Mouse (Mus musculus) liver, postnatal 0 days (tissue): ENCODE measurements around the gene 1110059E24Rik. TPM values are rescaled to one million over a fixed set of nuclear protein-coding genes. Genes with fewer than 3 reads are reported as not detected.

ENCODE experiments used
- ATAC-seq: fragments of 200-750 bp; cut with Nextera tagmentation; 2 replicates; pipeline ENCODE4 v1.8.0; 2017; ENCODE audit warnings: mild to moderate bottlenecking, moderate library complexity
- DNase-seq: peaks from one replicate; pipeline ENCODE4 v3.0.0-alpha.2; 2016
- H3K27ac ChIP-seq: fragments of 300-500 bp; sonication (generic); 2 replicates; pipeline ENCODE4 v1.5.1; 2014; ENCODE audit warnings: antibody characterized with exemption, moderate library complexity, mild to moderate bottlenecking, low read depth
- H3K27me3 ChIP-seq: fragments of 300-500 bp; sonication (generic); 2 replicates; pipeline ENCODE4 v1.6.1; 2014; ENCODE audit warnings: low read length, control low read depth, mixed read lengths; ENCODE audit not compliant: insufficient read depth
- H3K36me3 ChIP-seq: fragments of 300-500 bp; sonication (generic); replicated peaks from 2 replicates; pipeline ENCODE4 v1.6.1; 2014; ENCODE audit warnings: mild to moderate bottlenecking, control low read depth, low read length, moderate library complexity, mixed read lengths; ENCODE audit not compliant: insufficient read depth
- H3K4me1 ChIP-seq: fragments of 300-500 bp; sonication (generic); 2 replicates; pipeline ENCODE4 v1.6.1; 2014; ENCODE audit warnings: antibody characterized with exemption, mild to moderate bottlenecking, control low read depth; ENCODE audit not compliant: insufficient read depth
- H3K4me2 ChIP-seq: fragments of 300-500 bp; sonication (generic); 2 replicates; pipeline ENCODE4 v1.6.1; 2014; ENCODE audit warnings: low read depth, mild to moderate bottlenecking, low read length, moderate library complexity, mixed read lengths
- H3K4me3 ChIP-seq: fragments of 300-500 bp; sonication (generic); 2 replicates; pipeline ENCODE4 v1.5.1; 2014; ENCODE audit warnings: low read depth, low read length
- H3K9ac ChIP-seq: fragments of 300-500 bp; sonication (generic); replicated peaks from 2 replicates; pipeline ENCODE4 v1.6.1; 2014; ENCODE audit warnings: mild to moderate bottlenecking, moderate library complexity
- H3K9me3 ChIP-seq: fragments of 300-500 bp; sonication (generic); 2 replicates; pipeline ENCODE4 v1.6.1; 2016; ENCODE audit warnings: mild to moderate bottlenecking, control low read depth, low read length, mixed read lengths
- CTCF ChIP-seq: sonication (generic); IDR thresholded peaks from 2 replicates; pipeline ENCODE4 v1.5.1; 2016; ENCODE audit warnings: antibody characterized with exemption, low read depth
- EP300 ChIP-seq: IDR thresholded peaks from 2 replicates; pipeline ENCODE4 v1.6.1; 2016; ENCODE audit warnings: antibody characterized with exemption, low read depth, mild to moderate bottlenecking
- WGBS: fragments of 180-500 bp; shearing (Covaris S2); extraction: QIAGEN DNeasy Blood & Tissue Kit; methylation state at CpG from one replicate; pipeline ENCODE4 v1.1.7; 2014; ENCODE audit not compliant: insufficient replicate concordance; 5-methylcytosine and 5-hydroxymethylcytosine counted together
- polyA plus RNA-seq: library from polyadenylated mRNA; unstranded; fragments of >200 nt; fragmentation: Nextera tagmentation; extraction: Ambion mirVana; gene quantifications from 2 replicates; pipeline ENCODE4 v1.2.1, GENCODE M21; 2015

Gene 1110059E24Rik
- polyA plus RNA-seq, 1 experiment from 2014 or later = 17.7 TPM

- H3K27ac ChIP-seq = no peak overlapping the region
Observed at GRCm38 (mm10) chr19:21563789-21564460, 88.9 kb downstream of the 1110059E24Rik start.

GRCm38 (mm10) chr19:21562996-21563395, 89.8 kb downstream of the 1110059E24Rik start:
- H3K27ac ChIP-seq = no peak overlapping the region
- no peak for TF ChIP-seq CTCF
- no peak for TF ChIP-seq EP300
- ATAC-seq (no peak), DNase-seq (no peak)
- H3K9ac ChIP-seq = no peak overlapping the region
- H3K27me3 ChIP-seq = no peaks in the 10 kb centered on the region
- no peak overlapping the region for H3K4me2 ChIP-seq
- no peaks in the 10 kb centered on the region for H3K36me3 ChIP-seq
- H3K4me3 ChIP-seq = no peak overlapping the region
- no peaks in the 10 kb centered on the region for H3K4me1 ChIP-seq
- WGBS = 39% methylated on average over 3 of the region's 3 CpGs
- no peaks in the 10 kb centered on the region for H3K9me3 ChIP-seq

More at GRCm38 (mm10) chr19:21563789-21564460, 88.9 kb downstream of the 1110059E24Rik start:
- WGBS = 23% methylated on average over 11 of the region's 11 CpGs
- Histone ChIP-seq H3K27me3 (no peaks in the 10 kb centered on the region), H3K36me3 (no peaks in the 10 kb centered on the region), H3K4me1 (no peaks in the 10 kb centered on the region), H3K4me3 (no peak overlapping the region), H3K9me3 (no peaks in the 10 kb centered on the region), H3K4me2 (no peak overlapping the region), H3K9ac (no peak overlapping the region)
- peak; percentile 98 for TF ChIP-seq CTCF
- TF ChIP-seq EP300 = no peak
- DNase-seq (peak; percentile 80), ATAC-seq (peak; percentile 24; the same call in 1 of the 2 replicates)

- Histone ChIP-seq H3K9ac (no peak overlapping the region), H3K4me1 (no peaks in the 10 kb centered on the region), H3K27ac (no peak overlapping the region), H3K4me3 (no peak overlapping the region), H3K4me2 (no peak overlapping the region), H3K27me3 (no peaks in the 10 kb centered on the region), H3K36me3 (no peaks in the 10 kb centered on the region), H3K9me3 (no peaks in the 10 kb centered on the region)
- no peak for ATAC-seq
- DNase-seq = no peak
- TF ChIP-seq EP300 (no peak), CTCF (no peak)
- WGBS = 65% methylated on average over 9 of the region's 9 CpGs
Observed at GRCm38 (mm10) chr19:21552801-21553200, 100.0 kb downstream of the 1110059E24Rik start.

GRCm38 (mm10) chr19:21551921-21552536, 100.7 kb downstream of the 1110059E24Rik start:
- no peak for DNase-seq
- Histone ChIP-seq H3K36me3 (no peaks in the 10 kb centered on the region), H3K4me1 (no peaks in the 10 kb centered on the region), H3K9ac (no peak overlapping the region), H3K4me3 (no peak overlapping the region), H3K27ac (no peak overlapping the region), H3K27me3 (no peaks in the 10 kb centered on the region), H3K4me2 (no peak overlapping the region), H3K9me3 (no peaks in the 10 kb centered on the region)
- no peak for TF ChIP-seq EP300
- no peak for TF ChIP-seq CTCF
- 64% methylated on average over 5 of the region's 5 CpGs for WGBS
- no peak for ATAC-seq

DNA sequence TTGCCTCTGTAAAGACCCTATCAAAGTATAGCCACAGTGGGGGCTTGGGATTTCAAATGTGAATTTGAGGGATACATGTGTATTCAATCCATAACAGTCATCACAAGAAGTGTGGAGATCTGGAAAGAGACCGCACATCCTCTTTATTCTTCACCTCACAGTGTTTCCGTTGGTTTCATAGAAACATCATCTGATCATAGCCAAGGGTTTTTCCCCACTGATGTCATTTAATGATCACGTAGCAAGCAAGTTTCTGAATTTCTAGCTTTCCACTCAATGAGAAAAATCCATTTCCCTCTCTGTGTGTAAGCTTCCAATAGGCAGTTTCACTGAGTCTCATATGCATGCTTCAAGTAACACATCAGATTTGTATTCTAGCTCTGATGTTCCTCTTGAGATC, 103.1 kb downstream of the 1110059E24Rik start:
- H3K9ac ChIP-seq = no peak overlapping the region
- no peaks in the 10 kb centered on the region for H3K36me3 ChIP-seq
- ATAC-seq = no peak
- DNase-seq = no peak
- no peaks in the 10 kb centered on the region for H3K27me3 ChIP-seq
- no peaks in the 10 kb centered on the region for H3K9me3 ChIP-seq
- no peak overlapping the region for H3K4me3 ChIP-seq
- H3K4me2 ChIP-seq = no peak overlapping the region
- WGBS = 80% methylated on average over 3 of the region's 3 CpGs
- TF ChIP-seq CTCF (no peak), EP300 (no peak)
- no peak overlapping the region for H3K27ac ChIP-seq
- no peaks in the 10 kb centered on the region for H3K4me1 ChIP-seq

- no peak overlapping the region for H3K4me2 ChIP-seq
- no peak overlapping the region for H3K9ac ChIP-seq
- H3K4me1 ChIP-seq = no peaks in the 10 kb centered on the region
- no peak overlapping the region for H3K4me3 ChIP-seq
- no peaks in the 10 kb centered on the region for H3K9me3 ChIP-seq
- no peak for ATAC-seq
- 67% methylated on average over 3 of the region's 3 CpGs for WGBS
- no peak overlapping the region for H3K27ac ChIP-seq
- H3K27me3 ChIP-seq = no peaks in the 10 kb centered on the region
- TF ChIP-seq EP300 = no peak
- no peak for TF ChIP-seq CTCF
- H3K36me3 ChIP-seq = no peaks in the 10 kb centered on the region
- no peak for DNase-seq
Observed at GRCm38 (mm10) chr19:21548947-21549346, 103.8 kb downstream of the 1110059E24Rik start.
